Comparison of ENCODE assay signal across 9 mouse cellular contexts in the genomic region with DNA sequence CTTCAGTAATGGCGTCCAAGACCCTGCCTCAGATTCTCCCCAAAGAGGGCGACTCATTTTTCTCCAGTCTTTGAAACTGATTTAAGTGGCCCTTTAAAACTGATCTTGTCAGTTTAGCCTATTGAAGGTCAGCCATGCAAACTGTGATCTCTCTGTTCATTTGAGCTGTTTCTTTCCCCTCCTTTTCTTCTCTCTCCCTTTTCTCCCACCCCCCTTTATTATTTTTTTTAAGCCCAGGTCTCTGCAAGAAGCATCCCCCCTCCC. TPM values are rescaled to one million over a fixed set of nuclear protein-coding genes. Genes with fewer than 3 reads are reported as not detected.
DNase-seq lines count a peak whose midpoint lies in the region; ATAC-seq lines count a peak whose summit lies in the region.
"Had no signal": no experiment of that assay in that cellular context is flagged by ENCODE, and none has a peak within 500 bp of the region (broad histone marks: within the 10 kb centered on the region; RNA-seq: fewer than 3 reads in every experiment).

No protein-coding gene starts in this region.

- peaks cover 32% of the 10 kb centered on the region for H3K36me3 ChIP-seq in kidney, embryonic 16.5 days (ENCODE audit: insufficient read depth, low read length)
- H3K36me3 ChIP-seq in forebrain, embryonic 12.5 days (replicated peaks), result peaks cover 20% of the 10 kb centered on the region
- peaks cover 32% of the 10 kb centered on the region for H3K36me3 ChIP-seq in limb, embryonic 12.5 days
- H3K36me3 ChIP-seq in neural tube, embryonic 15.5 days, result no peaks in the 10 kb centered on the region
- H3K36me3 ChIP-seq: G1E had no signal

- H3K27me3 ChIP-seq in kidney, embryonic 16.5 days (ENCODE audit: insufficient read depth, low read length), result no peaks in the 10 kb centered on the region
- H3K27me3 ChIP-seq in forebrain, embryonic 12.5 days, result peaks cover 54% of the 10 kb centered on the region
- peaks cover 11% of the 10 kb centered on the region for H3K27me3 ChIP-seq in limb, embryonic 12.5 days
- no peaks in the 10 kb centered on the region for H3K27me3 ChIP-seq in neural tube, embryonic 15.5 days (replicated peaks)

- peaks cover 10% of the 10 kb centered on the region for H3K4me1 ChIP-seq in kidney, embryonic 16.5 days (ENCODE audit: insufficient read depth, low read length)
- H3K4me1 ChIP-seq in forebrain, embryonic 12.5 days, result peaks cover 16% of the 10 kb centered on the region
- peaks cover 53% of the 10 kb centered on the region for H3K4me1 ChIP-seq in limb, embryonic 12.5 days (replicated peaks)
- peaks cover 35% of the 10 kb centered on the region for H3K4me1 ChIP-seq in neural tube, embryonic 15.5 days

- no peak for ATAC-seq in kidney, embryonic 16.5 days (ENCODE audit: low FRiP score, low TSS enrichment)
- no peak; the same call in 1 of the 2 replicates for ATAC-seq in forebrain, embryonic 12.5 days (ENCODE audit: low FRiP score)
- ATAC-seq in limb, embryonic 12.5 days (ENCODE audit: insufficient number of reproducible peaks, insufficient read depth, low FRiP score, low TSS enrichment, low read depth), result no peak
- no peak for ATAC-seq in neural tube, embryonic 15.5 days (ENCODE audit: low FRiP score)

- no peak for DNase-seq in kidney, postnatal 4 days
- DNase-seq in left cerebral cortex, adult 11 months (ENCODE audit: low spot score), result no peak
- DNase-seq in layer of hippocampus, adult 9-11 months, result no peak
- DNase-seq in lung, postnatal 4 days, result no peak

- no peaks in the 10 kb centered on the region for H3K9me3 ChIP-seq in kidney, embryonic 16.5 days (ENCODE audit: low read length)
- H3K9me3 ChIP-seq in forebrain, embryonic 12.5 days, result no peaks in the 10 kb centered on the region
- H3K9me3 ChIP-seq in limb, embryonic 12.5 days, result no peaks in the 10 kb centered on the region
- H3K9me3 ChIP-seq in neural tube, embryonic 15.5 days (replicated peaks), result no peaks in the 10 kb centered on the region

- peak overlapping the region; percentile 80 for H3K9ac ChIP-seq in kidney, embryonic 16.5 days (replicated peaks; ENCODE audit: low read length)
- H3K9ac ChIP-seq in forebrain, embryonic 12.5 days, result peak overlapping the region; percentile 98
- peak overlapping the region; percentile 99 for H3K9ac ChIP-seq in limb, embryonic 12.5 days (replicated peaks)
- H3K9ac ChIP-seq in neural tube, embryonic 15.5 days (replicated peaks), result peak overlapping the region; percentile 29; the same call in 1 of the 2 replicates

- H3K27ac ChIP-seq in kidney, embryonic 16.5 days (ENCODE audit: low read length), result peak overlapping the region; percentile 100
- peak overlapping the region; percentile 83 for H3K27ac ChIP-seq in forebrain, embryonic 12.5 days
- peak overlapping the region; percentile 57 for H3K27ac ChIP-seq in limb, embryonic 12.5 days
- H3K27ac ChIP-seq in neural tube, embryonic 15.5 days (replicated peaks), result peak overlapping the region; percentile 35

- peak overlapping the region; percentile 93 for H3K4me3 ChIP-seq in kidney, embryonic 16.5 days (ENCODE audit: low read length)
- peak overlapping the region; percentile 83 for H3K4me3 ChIP-seq in forebrain, embryonic 12.5 days (replicated peaks)
- H3K4me3 ChIP-seq in limb, embryonic 12.5 days (replicated peaks), result peak overlapping the region; percentile 85
- H3K4me3 ChIP-seq in neural tube, embryonic 15.5 days (replicated peaks), result peak overlapping the region; percentile 63

- WGBS in kidney, embryonic 16.5 days, result 5% methylated on average over 2 of the region's 2 CpGs
- WGBS in forebrain, embryonic 12.5 days, result 0% methylated on average over 2 of the region's 2 CpGs
- WGBS in limb, embryonic 12.5 days, result 25% methylated on average over 2 of the region's 2 CpGs
- 23% methylated on average over 2 of the region's 2 CpGs for WGBS in neural tube, embryonic 15.5 days

- H3K4me2 ChIP-seq in kidney, embryonic 16.5 days (replicated peaks; ENCODE audit: low read depth, low read length), result peak overlapping the region; percentile 68
- peak overlapping the region; percentile 72 for H3K4me2 ChIP-seq in forebrain, embryonic 12.5 days
- H3K4me2 ChIP-seq in limb, embryonic 12.5 days, result peak overlapping the region; percentile 90
- H3K4me2 ChIP-seq in neural tube, embryonic 15.5 days, result peak overlapping the region; percentile 96

RNA-seq across cellular contexts. Expression of a gene that starts 11.2 kb away (rescaled TPM):
- polyA plus RNA-seq in kidney, embryonic 16.5 days (2015; fragmentation: Nextera tagmentation; extraction: Ambion mirVana), result 165 and 186 TPM in 2 replicates
- 129 and 162 TPM in 2 replicates for polyA plus RNA-seq in forebrain, embryonic 12.5 days (2016; fragmentation: Nextera tagmentation; extraction: Ambion mirVana)
- 71.8 and 76.9 TPM in 2 replicates for polyA plus RNA-seq in limb, embryonic 12.5 days (2016; fragmentation: Nextera tagmentation; extraction: Ambion mirVana)
- 60.3 and 62.5 TPM in 2 replicates for polyA plus RNA-seq in neural tube, embryonic 15.5 days (2015; fragmentation: Nextera tagmentation; extraction: Ambion mirVana)
- polyA plus RNA-seq: G1E had no signal

Comparison
In these comparisons a context has a peak if more than half of its experiments do, and no peak if none do; other contexts are left out.
1. H3K27ac ChIP-seq: peak in every context shown above with its lines; median percentile 100 in kidney, embryonic 16.5 days; 83 in forebrain, embryonic 12.5 days; 57 in limb, embryonic 12.5 days; 35 in neural tube, embryonic 15.5 days.
2. H3K9ac ChIP-seq: peak in every context shown above with its lines; median percentile 99 in limb, embryonic 12.5 days; 98 in forebrain, embryonic 12.5 days; 80 in kidney, embryonic 16.5 days; 29 in neural tube, embryonic 15.5 days.